Mouse (Mus musculus) layer of hippocampus, adult 9-11 months (tissue): ENCODE measurements around the gene Def8.

ENCODE experiments used
- DNase-seq: peaks from one replicate; pipeline ENCODE4 v3.0.0; 2022

The Def8 gene

DNA sequence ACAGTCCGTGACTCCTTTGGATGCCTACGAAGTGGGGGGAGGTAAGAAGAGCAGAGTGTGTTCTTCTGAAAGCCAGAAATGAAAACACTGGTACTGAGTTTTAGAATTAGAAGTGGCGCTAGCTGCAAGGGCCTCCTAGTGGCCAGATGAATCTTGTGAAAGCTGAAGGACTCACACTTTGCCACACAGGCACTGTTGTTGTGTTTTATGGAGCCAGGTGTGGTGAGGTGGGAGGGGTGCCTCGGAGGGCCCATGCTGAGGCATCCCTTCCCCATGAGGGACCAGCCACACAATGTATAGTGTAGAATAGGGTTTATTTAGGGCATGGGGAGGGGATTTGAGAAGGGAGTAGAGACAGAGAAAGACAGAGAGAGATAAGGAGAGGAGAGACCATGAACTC is 74.4 kb downstream of the Def8 start:
- DNase-seq: no peak

DNA sequence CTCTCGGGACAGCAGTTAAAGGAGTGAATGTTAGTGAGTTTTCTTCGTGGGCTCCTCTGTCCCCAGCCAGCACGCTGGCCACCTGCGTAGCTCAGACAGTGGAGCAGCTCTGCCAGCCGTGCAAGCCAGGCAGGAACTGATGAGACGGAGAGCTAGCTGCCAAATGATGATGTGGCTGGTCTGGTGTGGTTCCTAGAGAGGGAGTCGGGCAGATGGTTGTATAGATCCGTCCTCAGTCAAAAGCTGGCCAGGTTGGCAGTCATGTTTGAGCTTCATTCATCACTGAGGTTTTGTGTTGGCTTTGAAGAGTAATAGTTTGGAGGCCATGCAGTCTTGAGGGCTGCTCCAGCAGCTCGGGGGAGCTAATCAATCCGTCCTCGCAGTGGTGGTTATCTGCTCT is 75.6 kb downstream of the Def8 start:
- peak; percentile 75 for DNase-seq

- DNase-seq: no peak
These were observed 76.2 kb downstream of the Def8 start for GRCm38 (mm10) chr8:123499556-123499955.

DNA sequence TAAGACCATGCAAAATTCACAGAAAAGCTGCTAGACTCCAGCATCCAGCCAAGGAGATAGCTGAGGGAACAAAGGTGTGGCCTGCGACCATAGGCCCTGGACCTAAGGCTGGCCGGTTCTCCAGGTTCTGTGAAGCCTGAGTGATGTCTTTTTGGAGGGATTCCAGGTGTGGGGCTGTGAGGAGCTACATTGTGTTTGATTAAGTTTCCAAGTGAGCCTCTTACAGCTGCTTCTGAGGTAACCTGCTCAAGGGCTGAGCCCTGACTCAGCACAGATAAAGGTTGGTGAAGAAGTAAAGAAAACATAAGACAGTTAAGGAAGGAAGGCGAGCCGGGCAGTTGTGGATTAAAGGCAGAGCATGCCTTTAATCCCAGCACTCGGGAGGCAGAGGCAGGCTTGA is 78.9 kb downstream of the Def8 start:
- no peak for DNase-seq

- DNase-seq: no peak
These were observed 80.6 kb downstream of the Def8 start for GRCm38 (mm10) chr8:123503801-123504467.

DNA sequence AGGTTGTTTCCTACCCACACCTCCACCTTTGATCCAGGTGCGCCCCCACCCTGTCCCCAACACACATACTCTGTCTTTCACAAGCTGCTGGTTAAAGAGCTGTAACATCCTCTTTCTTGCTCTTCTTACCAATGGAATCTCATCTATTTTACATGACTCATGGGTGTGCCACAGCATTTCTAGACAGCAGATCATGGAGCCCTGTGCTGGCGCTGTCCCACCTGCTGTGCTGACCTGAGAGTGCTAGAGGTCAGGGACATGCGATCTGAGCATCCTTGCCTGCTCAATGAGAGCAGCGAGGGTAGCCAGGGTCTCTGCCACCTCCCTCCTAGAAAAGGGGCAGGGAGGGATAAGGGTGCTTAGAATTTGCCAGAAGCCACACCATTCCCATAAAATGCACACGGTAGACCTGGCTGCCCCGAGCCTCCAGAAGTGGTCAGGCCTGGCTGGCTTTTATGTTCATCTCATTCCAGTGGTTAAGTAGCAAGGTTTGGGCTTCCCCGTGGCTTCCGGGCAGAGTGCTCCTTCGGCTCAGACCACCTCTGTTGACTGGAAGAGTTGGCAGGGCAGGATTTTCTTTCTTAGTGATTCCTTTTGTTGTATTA is 81.4 kb downstream of the Def8 start:
- DNase-seq: no peak

- DNase-seq: no peak
These were observed 81.9 kb downstream of the Def8 start for GRCm38 (mm10) chr8:123505267-123505666.

- DNase-seq: no peak
These were observed 82.4 kb downstream of the Def8 start for GRCm38 (mm10) chr8:123505695-123506094.

DNA sequence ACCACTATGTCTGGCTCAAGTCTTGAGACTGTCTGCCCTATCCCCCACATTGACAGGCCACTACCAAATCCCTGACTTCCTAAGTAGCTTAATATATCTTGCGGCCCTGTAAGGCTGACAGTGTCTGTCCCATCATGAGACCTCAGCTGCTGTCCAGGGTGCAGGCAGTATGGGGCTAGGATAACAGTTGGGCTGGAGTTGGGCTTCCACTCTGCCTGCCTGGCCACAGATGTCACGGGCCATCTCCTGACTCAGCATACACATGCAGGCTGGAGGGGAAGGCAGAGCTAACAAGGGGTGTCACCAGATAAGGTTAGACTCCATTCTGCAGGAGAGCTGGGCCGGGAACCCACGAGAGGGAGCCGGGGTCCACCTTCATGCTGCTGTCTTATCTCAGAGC is 83.8 kb downstream of the Def8 start:
- DNase-seq: no peak

- DNase-seq: no peak
These were observed 87.5 kb downstream of the Def8 start for GRCm38 (mm10) chr8:123510819-123511218.
